Mouse (Mus musculus): ENCODE data around the gene Mtmr2. TPM values are rescaled to one million over a fixed set of nuclear protein-coding genes. Genes with fewer than 3 reads are reported as not detected.
"Not testable (repeated sequence)": the region's sequence is repeated elsewhere in the genome, so short reads cannot be mapped to it uniquely, and the experiment has no call there.

Mtmr2 gene
- total RNA-seq (2021): 10 to 100 TPM; 48.3 to 48.5 TPM
- long read RNA-seq, experiment 1, transcript Mtmr2-201 (15 exons, 3,788 nt): major isoform, 22 of 38 reads
- long read RNA-seq, experiment 1, partial matches to known transcripts: 0 of 38 reads
- long read RNA-seq, experiment 1, other reads (novel, unspliced or antisense): 12 of 38 reads
- long read RNA-seq, experiment 2, transcript Mtmr2-201 (15 exons, 3,788 nt): major isoform, 23 of 40 reads
- long read RNA-seq, experiment 2, transcript Mtmr2-208 (16 exons, 3,088 nt): minor isoform, 5 of 40 reads
- long read RNA-seq, experiment 2, partial matches to known transcripts: 1 of 40 reads
- long read RNA-seq, experiment 2, other reads (novel, unspliced or antisense): 10 of 40 reads

DNA sequence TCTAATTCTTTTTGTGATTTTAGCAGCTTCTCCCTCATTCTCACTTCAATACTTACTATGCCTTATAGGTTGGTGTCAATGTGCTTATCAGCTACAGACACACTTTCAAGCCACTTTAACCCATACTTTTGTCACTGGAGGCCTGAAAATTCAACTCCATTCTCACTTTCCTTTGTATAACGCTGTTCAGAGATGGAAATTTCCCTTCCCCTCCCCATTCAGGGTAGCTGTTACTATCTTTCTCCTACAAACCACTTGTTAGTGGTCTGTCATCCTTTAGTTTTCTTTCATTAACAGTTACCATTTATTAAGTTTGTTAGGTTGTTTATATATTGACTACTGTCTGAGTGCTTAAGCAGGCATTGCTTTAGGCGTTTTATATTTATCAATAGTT is at the start of gene Mtmr2:
Gene Mtmr2, plus strand, starts transcription at position 7 of the 394 bp plus-strand sequence.
- DNase-seq (ENCODE audit: low spot score in 2 of 2): no peak

DNA sequence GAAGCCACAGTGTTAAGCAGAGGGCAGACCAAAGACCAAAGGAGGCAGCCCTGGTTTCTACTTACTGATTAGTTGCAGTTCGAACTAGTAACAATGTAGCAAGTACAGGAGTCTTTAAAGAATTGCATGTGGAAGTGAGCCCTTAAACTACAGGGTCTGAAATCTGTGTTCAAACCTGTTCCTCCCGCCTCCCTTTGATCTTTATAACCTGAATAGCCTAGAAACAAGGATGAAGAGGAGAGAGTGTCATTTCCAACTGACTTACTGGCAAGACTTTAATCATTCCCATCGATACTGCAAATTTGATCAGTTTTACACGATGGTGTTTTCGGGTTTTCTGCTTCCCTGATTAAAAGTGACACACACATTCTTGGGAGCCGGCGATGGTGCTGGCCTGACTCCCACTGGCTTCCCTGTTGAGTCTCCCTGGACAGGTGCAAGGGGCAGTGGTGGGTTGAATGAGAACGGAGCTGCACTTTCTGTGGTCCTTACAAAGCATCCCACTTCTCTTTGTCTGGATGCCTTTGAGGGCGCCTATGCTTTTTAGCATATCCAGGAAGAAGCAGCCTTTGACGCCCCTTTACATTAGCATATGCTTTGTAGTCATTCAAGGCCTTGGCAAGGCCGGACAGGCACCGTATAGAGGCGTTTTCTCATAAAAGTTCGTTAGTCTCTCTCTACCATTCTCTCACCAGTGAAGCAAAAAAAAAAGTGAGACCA is 49.0 kb upstream of the Mtmr2 start:
- TF ChIP-seq CTCF (conservative IDR thresholded peaks at IDR 0.05): no peak
- no peak overlapping the region for H3K27ac ChIP-seq
- H3K4me3 ChIP-seq: no peak overlapping the region
- no peak for DNase-seq (ENCODE audit: low spot score in 2 of 2)

More for the DNA sequence above, at the start of gene Mtmr2:
- peak within 1 kb of the TSS; percentile 97 for H3K27ac ChIP-seq
- TF ChIP-seq CTCF (conservative IDR thresholded peaks at IDR 0.05): no peak
- H3K4me3 ChIP-seq: peak within 1 kb of the TSS; percentile 94

GRCm38 (mm10) chr9:13699781-13700116 is 48.5 kb upstream of the Mtmr2 start:
- no peak for TF ChIP-seq CTCF (conservative IDR thresholded peaks at IDR 0.05)
- no peak overlapping the region for H3K27ac ChIP-seq
- DNase-seq (ENCODE audit: low spot score in 2 of 2): no peak
- no peak overlapping the region for H3K4me3 ChIP-seq

GRCm38 (mm10) chr9:13701773-13702172 is 46.4 kb upstream of the Mtmr2 start:
- TF ChIP-seq CTCF (conservative IDR thresholded peaks at IDR 0.05): no peak
- DNase-seq (ENCODE audit: low spot score in 2 of 2): no peak
- H3K27ac ChIP-seq: no peak overlapping the region
- no peak overlapping the region for H3K4me3 ChIP-seq

DNA sequence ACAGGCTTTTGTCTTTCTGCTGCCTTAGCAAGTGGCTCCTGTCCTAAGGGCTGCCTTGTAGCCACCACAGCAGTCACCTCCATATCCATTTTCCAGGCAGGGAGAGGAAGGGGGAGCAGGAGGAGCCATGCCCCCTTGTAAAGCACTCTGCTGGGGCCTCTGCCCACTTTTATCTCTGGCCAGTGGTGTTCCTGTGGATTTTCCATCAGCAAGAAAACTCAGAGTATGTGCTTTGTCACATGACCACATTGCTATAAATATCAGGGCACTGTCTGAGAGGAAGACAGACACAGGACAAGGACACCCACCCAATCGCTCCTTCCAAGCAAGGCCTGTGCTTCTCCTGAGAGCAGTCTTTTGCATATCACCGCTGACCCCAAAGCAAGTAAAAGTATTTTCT is 45.1 kb upstream of the Mtmr2 start:
- Histone ChIP-seq H3K4me3 (no peak overlapping the region), H3K27ac (peak overlapping the region; percentile 19; the same call in 1 of the 2 replicates)
- no peak for TF ChIP-seq CTCF (conservative IDR thresholded peaks at IDR 0.05)
- no peak for DNase-seq (ENCODE audit: low spot score in 2 of 2)

- H3K4me3 ChIP-seq: no peak overlapping the region
- no peak for TF ChIP-seq CTCF (conservative IDR thresholded peaks at IDR 0.05)
- DNase-seq (ENCODE audit: low spot score in 2 of 2): no peak
- H3K27ac ChIP-seq: no peak overlapping the region
These were observed 43.3 kb upstream of the Mtmr2 start for GRCm38 (mm10) chr9:13704917-13705316.

DNA sequence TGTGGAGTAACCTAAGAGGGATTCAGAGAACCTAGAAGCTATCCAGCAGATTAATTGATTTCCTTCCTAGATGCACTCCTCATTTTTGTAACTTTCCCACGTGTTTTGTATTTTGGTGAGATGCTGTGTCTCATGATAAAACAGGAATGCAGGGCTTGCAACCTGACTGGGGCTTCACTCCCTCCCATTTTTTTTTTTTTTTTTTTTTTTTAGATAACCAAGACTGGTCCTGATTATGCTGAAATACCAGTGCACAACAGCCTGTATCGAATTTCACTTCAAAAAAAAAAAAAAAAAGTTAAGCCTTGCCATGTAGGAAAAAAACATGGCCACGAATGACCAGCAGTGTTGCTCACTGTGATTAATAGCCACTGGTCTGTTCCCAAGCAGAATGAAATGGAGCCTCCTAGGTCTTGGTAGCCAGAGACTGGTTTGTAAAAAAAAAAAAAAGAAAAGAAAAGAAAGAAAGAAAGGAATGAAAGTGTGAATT is 41.1 kb upstream of the Mtmr2 start:
- DNase-seq (ENCODE audit: low spot score in 2 of 2): no peak
- no peak overlapping the region for H3K4me3 ChIP-seq
- TF ChIP-seq CTCF (conservative IDR thresholded peaks at IDR 0.05): no peak
- no peak overlapping the region for H3K27ac ChIP-seq

DNA sequence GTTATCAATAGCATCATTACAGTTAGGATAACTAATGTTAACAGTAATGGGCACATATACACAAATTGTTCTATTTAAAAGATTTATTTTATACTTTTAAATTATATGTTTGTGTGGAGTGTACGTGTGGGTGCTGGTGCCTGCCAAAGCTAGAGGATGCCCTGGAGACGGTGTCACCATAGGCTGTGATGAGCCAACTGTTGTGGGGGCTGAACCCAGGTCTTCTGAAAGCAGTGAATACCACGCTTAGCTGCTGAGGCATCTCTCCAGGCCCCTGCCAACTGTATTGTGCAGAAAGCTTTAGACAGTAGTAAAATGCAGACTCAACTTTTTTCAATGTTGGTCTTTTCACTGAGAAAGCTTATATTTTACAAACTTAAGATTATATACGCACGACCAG is 38.8 kb upstream of the Mtmr2 start:
- Histone ChIP-seq H3K4me3 (no peak overlapping the region), H3K27ac (no peak overlapping the region)
- DNase-seq (ENCODE audit: low spot score in 2 of 2): no peak
- TF ChIP-seq CTCF (conservative IDR thresholded peaks at IDR 0.05): no peak

DNA sequence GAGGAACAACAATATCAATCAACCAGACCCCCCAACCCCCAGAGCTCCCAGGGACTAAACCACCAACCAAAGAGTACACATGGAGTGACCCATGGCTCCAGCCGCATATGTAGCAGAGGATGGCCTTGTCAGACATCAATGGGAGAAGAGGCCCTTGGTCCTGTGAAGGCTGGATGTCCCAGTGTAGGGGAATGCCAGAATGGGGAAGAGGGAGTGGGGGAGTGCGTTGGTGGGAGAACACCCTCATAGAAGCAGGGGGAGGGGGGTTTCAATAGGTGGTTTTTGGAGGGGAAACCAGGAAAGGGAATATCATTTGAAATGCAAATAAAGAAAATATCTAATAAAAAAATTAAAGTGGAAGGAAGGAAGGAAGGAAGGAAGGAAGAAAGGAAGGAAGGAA is 32.3 kb upstream of the Mtmr2 start:
- not testable (repeated sequence) for DNase-seq (ENCODE audit: low spot score in 2 of 2); H3K4me3 ChIP-seq; H3K27ac ChIP-seq

DNA sequence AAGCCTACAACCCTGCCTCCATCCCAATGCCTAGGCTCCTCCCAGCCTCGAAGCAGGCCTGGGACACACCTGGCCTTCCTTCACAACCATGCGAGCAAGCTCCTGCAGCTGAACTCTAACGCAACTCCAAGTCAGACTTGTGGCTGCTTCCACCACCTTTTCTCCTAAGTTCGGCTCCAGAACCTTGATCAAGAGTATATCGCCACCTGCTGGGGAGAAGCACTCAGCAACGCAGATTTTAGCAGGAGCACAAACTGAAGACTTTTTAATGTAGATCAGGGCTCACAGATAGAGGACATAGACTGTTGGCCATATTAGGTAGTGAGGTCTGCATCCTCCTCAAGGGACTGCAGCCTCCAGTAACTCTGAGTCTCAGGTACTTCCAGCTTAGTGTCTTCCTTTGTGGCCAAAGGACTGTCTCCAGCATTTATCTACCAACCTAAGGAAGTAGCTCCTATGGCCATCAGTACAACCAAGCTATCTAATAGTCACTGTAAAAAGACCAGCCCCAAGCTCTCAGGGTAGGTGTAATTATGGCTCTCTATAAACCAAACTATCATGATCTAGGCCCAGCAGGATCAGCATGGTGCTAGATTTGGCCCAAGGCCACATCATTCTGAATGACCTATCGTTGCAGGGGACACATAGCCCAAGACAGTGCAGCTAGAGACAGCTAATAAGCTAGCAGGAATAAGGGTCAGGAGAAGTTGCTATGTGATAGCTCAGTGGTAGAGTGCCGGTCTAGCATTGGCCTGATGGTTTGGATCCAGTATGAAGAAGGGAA is 31.7 kb upstream of the Mtmr2 start:
- no peak overlapping the region for H3K4me3 ChIP-seq
- DNase-seq (ENCODE audit: low spot score in 2 of 2): peak; percentile 81 to 82
- peak; percentile 95 for TF ChIP-seq CTCF (conservative IDR thresholded peaks at IDR 0.05)
- no peak overlapping the region for H3K27ac ChIP-seq

GRCm38 (mm10) chr9:13748798-13749674 is 826 bp downstream of the Mtmr2 start:
- TF ChIP-seq CTCF (conservative IDR thresholded peaks at IDR 0.05): no peak
- Histone ChIP-seq H3K4me3 (peak overlapping the region; percentile 94), H3K27ac (peak overlapping the region; percentile 97)
- DNase-seq (ENCODE audit: low spot score in 2 of 2): peak; percentile 95 to 97

DNA sequence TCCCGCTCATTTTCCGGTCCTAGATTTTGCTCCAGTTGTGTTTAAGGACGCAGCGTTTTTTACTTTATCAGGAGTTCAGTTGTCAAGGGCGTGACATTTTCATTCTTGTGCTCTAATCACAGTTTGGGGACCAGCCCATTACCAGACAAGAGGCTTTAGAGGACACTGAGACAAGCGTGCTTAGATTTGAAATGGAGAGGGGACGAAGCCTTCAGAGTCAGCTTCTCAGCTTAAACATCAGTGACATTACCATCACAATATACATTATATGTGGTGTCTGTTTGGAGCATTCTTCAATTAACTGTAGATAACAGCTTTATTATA is 1.4 kb downstream of the Mtmr2 start:
- DNase-seq (ENCODE audit: low spot score in 2 of 2): no peak
- peak overlapping the region; percentile 97 for H3K27ac ChIP-seq
- no peak for TF ChIP-seq CTCF (conservative IDR thresholded peaks at IDR 0.05)

More for the DNA sequence above, 1.4 kb downstream of the Mtmr2 start:
- H3K4me3 ChIP-seq: peak overlapping the region; percentile 94
